Mouse (Mus musculus): ENCODE results near the gene Adk. TPM values are rescaled to one million over a fixed set of nuclear protein-coding genes. Genes with fewer than 3 reads are reported as not detected.
"Not testable (repeated sequence)": the region's sequence is repeated elsewhere in the genome, so short reads cannot be mapped to it uniquely, and the experiment has no call there.

Adk gene
- total RNA-seq, 2 experiments from 2014 or later, result 47.1 to 54.7 TPM

- ATAC-seq (ENCODE audit: poor library complexity, severe bottlenecking), result no peak
Measured at GRCm38 (mm10) chr14:21462398-21462797, 410.0 kb downstream of the Adk start.

GRCm38 (mm10) chr14:21463117-21463712 lies 410.8 kb downstream of the Adk start:
- ATAC-seq (ENCODE audit: poor library complexity, severe bottlenecking), result no peak

- no peak for ATAC-seq (ENCODE audit: poor library complexity, severe bottlenecking)
Measured at GRCm38 (mm10) chr14:21470386-21470785, 418.0 kb downstream of the Adk start.

- ATAC-seq (ENCODE audit: poor library complexity, severe bottlenecking), result no peak
Measured at GRCm38 (mm10) chr14:21471975-21472374, 419.6 kb downstream of the Adk start.

- ATAC-seq (ENCODE audit: poor library complexity, severe bottlenecking), result not testable (repeated sequence)
Measured at GRCm38 (mm10) chr14:21474593-21475132, 422.3 kb downstream of the Adk start.

- ATAC-seq (ENCODE audit: poor library complexity, severe bottlenecking), result no peak
Measured at GRCm38 (mm10) chr14:21477181-21477580, 424.8 kb downstream of the Adk start.

GRCm38 (mm10) chr14:21479566-21479965 lies 427.2 kb downstream of the Adk start:
- ATAC-seq (ENCODE audit: poor library complexity, severe bottlenecking), result no peak

GRCm38 (mm10) chr14:21480191-21480590 lies 427.8 kb downstream of the Adk start:
- ATAC-seq (ENCODE audit: poor library complexity, severe bottlenecking), result no peak

GRCm38 (mm10) chr14:21481231-21481630 lies 428.9 kb downstream of the Adk start, which contains the start of gene Kat6b:
TSS of gene Kat6b (plus strand) at chr14:21481434.
- no peak for ATAC-seq (ENCODE audit: poor library complexity, severe bottlenecking)

- ATAC-seq (ENCODE audit: poor library complexity, severe bottlenecking), result no peak
Measured at GRCm38 (mm10) chr14:21484199-21484598, 431.8 kb downstream of the Adk start.

- ATAC-seq (ENCODE audit: poor library complexity, severe bottlenecking), result no peak
Measured at GRCm38 (mm10) chr14:21484693-21485092, 432.3 kb downstream of the Adk start.

- ATAC-seq (ENCODE audit: poor library complexity, severe bottlenecking), result no peak
Measured at GRCm38 (mm10) chr14:21485961-21486520, 433.7 kb downstream of the Adk start.

- not testable (repeated sequence) for ATAC-seq (ENCODE audit: poor library complexity, severe bottlenecking)
Measured at GRCm38 (mm10) chr14:21487135-21487534, 434.8 kb downstream of the Adk start.

- ATAC-seq (ENCODE audit: poor library complexity, severe bottlenecking), result not testable (repeated sequence)
Measured at GRCm38 (mm10) chr14:21488426-21489115, 436.2 kb downstream of the Adk start.

- ATAC-seq (ENCODE audit: poor library complexity, severe bottlenecking), result no peak
Measured at GRCm38 (mm10) chr14:21489116-21489485, 436.7 kb downstream of the Adk start.

- ATAC-seq (ENCODE audit: poor library complexity, severe bottlenecking), result no peak
Measured at GRCm38 (mm10) chr14:21490141-21490540, 437.8 kb downstream of the Adk start.

Other genes starting within 250 kb of the Adk start
- gene Plau, start 215.9 kb upstream of the Adk start, total RNA-seq (2015), result 7.0 and 9.5 TPM in 2 replicates
- gene Plau, start 215.9 kb upstream of the Adk start, total RNA-seq (2017), result 16.8 and 17.1 TPM in 2 replicates
- gene Vcl, start 123.2 kb upstream of the Adk start, total RNA-seq (2015), result 149 and 152 TPM in 2 replicates
- 117 and 128 TPM in 2 replicates for gene Vcl, start 123.2 kb upstream of the Adk start, total RNA-seq (2017)
- gene Ap3m1, start 66 bp upstream of the Adk start, total RNA-seq (2015), result 66.8 and 78.9 TPM in 2 replicates
- 79.7 and 96.9 TPM in 2 replicates for gene Ap3m1, start 66 bp upstream of the Adk start, total RNA-seq (2017)

Measured in megakaryocyte, adult 5-6 weeks (primary cell).